Mouse (Mus musculus): Measurements from ENCODE around the gene Cbs.

DNA sequence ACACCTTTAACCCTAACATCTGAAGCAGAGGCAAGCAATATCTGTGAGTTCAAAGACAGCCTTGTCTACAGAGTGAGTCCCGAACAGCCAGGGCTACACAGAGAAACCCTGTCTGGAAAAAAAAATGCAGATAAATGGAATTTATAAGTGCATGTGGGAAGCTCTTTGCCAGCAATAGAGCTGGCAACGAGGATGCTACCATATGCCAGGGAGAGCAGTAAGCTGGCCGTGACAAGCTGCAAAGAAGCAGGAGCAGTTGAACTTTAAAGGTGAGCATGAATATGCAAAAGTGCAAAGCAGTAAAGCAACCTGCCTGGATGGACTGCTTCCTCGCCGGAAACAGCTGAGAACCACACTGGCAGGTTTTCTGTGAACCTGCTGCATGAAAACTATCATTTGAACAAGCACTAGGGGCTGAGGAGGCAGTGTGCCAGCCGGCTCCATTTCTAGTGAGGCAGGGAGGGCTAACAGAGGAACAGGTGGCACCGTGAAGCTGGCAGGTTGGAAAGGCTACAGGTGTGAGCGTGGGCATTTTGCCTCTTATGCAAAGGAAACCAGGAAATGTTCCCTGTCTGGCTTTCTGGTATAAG lies 23.7 kb upstream of the Cbs start:
- TF ChIP-seq EP300 (IDR thresholded peaks at IDR 0.05; ENCODE audit: insufficient read depth, low read depth, low read length) (no peak), POLR2A (IDR thresholded peaks at IDR 0.05; ENCODE audit: insufficient read depth, low read length) (no peak)
